8 mouse cellular contexts compared by ENCODE assay signal in genomic region chr1:191317591-191318196, GRCm38 (mm10). TPM values are rescaled to one million over a fixed set of nuclear protein-coding genes. Genes with fewer than 3 reads are reported as not detected.
DNase-seq lines count a peak whose midpoint lies in the region.

Gene Nenf (minus strand): TSS chr1:191318194.

- H3K36me3 ChIP-seq in hindbrain, embryonic 10.5 days: no peaks in the 10 kb centered on the region

- H3K27ac ChIP-seq in hindbrain, embryonic 10.5 days: peak within 1 kb of the TSS; percentile 97

- H3K9me3 ChIP-seq in hindbrain, embryonic 10.5 days: no peaks in the 10 kb centered on the region

- H3K4me3 ChIP-seq in hindbrain, embryonic 10.5 days: peak within 1 kb of the TSS; percentile 84

- peaks cover 21% of the 10 kb centered on the region for H3K4me1 ChIP-seq in hindbrain, embryonic 10.5 days (replicated peaks)

- peaks cover 9% of the 10 kb centered on the region; the same call in 1 of the 2 replicates for H3K27me3 ChIP-seq in hindbrain, embryonic 10.5 days (ENCODE audit: insufficient read depth, poor library complexity, severe bottlenecking)

- WGBS in hindbrain, embryonic 10.5 days: under 1% methylated on average over 54 of the region's 54 CpGs

- DNase-seq in R1 (ENCODE audit: low read depth, low spot score): peak; percentile 64
- DNase-seq in cerebellum, postnatal 10 days: peak; percentile 86 to 89
- DNase-seq in frontal cortex, postnatal 10 days (ENCODE audit: low spot score in 2 of 2): peak; percentile 45 to 75
- DNase-seq in hindbrain, embryonic 10.5 days (ENCODE audit: low spot score): peak; percentile 75
- DNase-seq in layer of hippocampus, postnatal 10 days (ENCODE audit: low spot score in 2 of 2): peak; percentile 70 to 79
- peak; percentile 82 for DNase-seq in lung, postnatal 14 days
- peak; percentile 69 for DNase-seq in retina, embryonic 14.5 days (ENCODE audit: low spot score)
- DNase-seq in thymus, postnatal 4 days: peak; percentile 90

RNA-seq across cellular contexts. Expression of gene Nenf, which starts in this region (rescaled TPM):
- 58.6 and 75.5 TPM in 2 replicates for polyA plus RNA-seq in hindbrain, embryonic 10.5 days (2016; fragmentation: Nextera tagmentation; extraction: Ambion mirVana)
- 10 to 100 TPM; 74.6 to 89.2 TPM for total RNA-seq in layer of hippocampus, postnatal 10 days (2021)

Comparison
In these comparisons a context has a peak if more than half of its experiments do, and no peak if none do; other contexts are left out.
1. Peak in every context shown above with its lines: DNase-seq, H3K4me3 ChIP-seq and H3K27ac ChIP-seq.